Mouse (Mus musculus): Measurements from ENCODE around the gene Olfr902. TPM values are rescaled to one million over a fixed set of nuclear protein-coding genes. Genes with fewer than 3 reads are reported as not detected.

Gene Olfr902
- polyA plus RNA-seq, 1 experiment from 2014 or later = not detected

Other genes with a start within 250 kb of the Olfr902 start
- not detected in 2 replicates for gene Olfr893, start 239.3 kb upstream of the Olfr902 start, polyA plus RNA-seq (2015; fragmentation: Nextera tagmentation; extraction: Ambion mirVana)
- gene Olfr894, start 229.6 kb upstream of the Olfr902 start, polyA plus RNA-seq (2015; fragmentation: Nextera tagmentation; extraction: Ambion mirVana) = not detected in 2 replicates
- gene Olfr143, start 194.9 kb upstream of the Olfr902 start, polyA plus RNA-seq (2015; fragmentation: Nextera tagmentation; extraction: Ambion mirVana) = not detected in 2 replicates
- not detected in 2 replicates for gene Olfr895, start 179.8 kb upstream of the Olfr902 start, polyA plus RNA-seq (2015; fragmentation: Nextera tagmentation; extraction: Ambion mirVana)
- not detected in 2 replicates for gene Olfr896-ps1, start 156.5 kb upstream of the Olfr902 start, polyA plus RNA-seq (2015; fragmentation: Nextera tagmentation; extraction: Ambion mirVana)
- not detected in 2 replicates for gene Olfr25, start 118.6 kb upstream of the Olfr902 start, polyA plus RNA-seq (2015; fragmentation: Nextera tagmentation; extraction: Ambion mirVana)
- gene Olfr898, start 99.2 kb upstream of the Olfr902 start, polyA plus RNA-seq (2015; fragmentation: Nextera tagmentation; extraction: Ambion mirVana) = not detected in 2 replicates
- gene Olfr250, start 80.8 kb upstream of the Olfr902 start, polyA plus RNA-seq (2015; fragmentation: Nextera tagmentation; extraction: Ambion mirVana) = not detected in 2 replicates
- not detected in 2 replicates for gene Olfr251, start 70.6 kb upstream of the Olfr902 start, polyA plus RNA-seq (2015; fragmentation: Nextera tagmentation; extraction: Ambion mirVana)
- not detected in 2 replicates for gene Olfr147, start 46.0 kb upstream of the Olfr902 start, polyA plus RNA-seq (2015; fragmentation: Nextera tagmentation; extraction: Ambion mirVana)
- gene Olfr901, start 18.2 kb upstream of the Olfr902 start, polyA plus RNA-seq (2015; fragmentation: Nextera tagmentation; extraction: Ambion mirVana) = not detected in 2 replicates
- gene Olfr904, start 15.5 kb downstream of the Olfr902 start, polyA plus RNA-seq (2015; fragmentation: Nextera tagmentation; extraction: Ambion mirVana) = not detected in 2 replicates
- gene Olfr905, start 23.5 kb downstream of the Olfr902 start, polyA plus RNA-seq (2015; fragmentation: Nextera tagmentation; extraction: Ambion mirVana) = not detected in 2 replicates
- not detected in 2 replicates for gene Olfr906, start 39.4 kb downstream of the Olfr902 start, polyA plus RNA-seq (2015; fragmentation: Nextera tagmentation; extraction: Ambion mirVana)
- not detected in 2 replicates for gene Olfr907, start 48.1 kb downstream of the Olfr902 start, polyA plus RNA-seq (2015; fragmentation: Nextera tagmentation; extraction: Ambion mirVana)
- gene Olfr911-ps1, start 73.9 kb downstream of the Olfr902 start, polyA plus RNA-seq (2015; fragmentation: Nextera tagmentation; extraction: Ambion mirVana) = not detected in 2 replicates
- not detected in 2 replicates for gene Olfr910, start 90.2 kb downstream of the Olfr902 start, polyA plus RNA-seq (2015; fragmentation: Nextera tagmentation; extraction: Ambion mirVana)
- not detected in 2 replicates for gene Olfr912, start 132.5 kb downstream of the Olfr902 start, polyA plus RNA-seq (2015; fragmentation: Nextera tagmentation; extraction: Ambion mirVana)
- not detected in 2 replicates for gene Olfr913, start 145.1 kb downstream of the Olfr902 start, polyA plus RNA-seq (2015; fragmentation: Nextera tagmentation; extraction: Ambion mirVana)
- gene Olfr914, start 157.4 kb downstream of the Olfr902 start, polyA plus RNA-seq (2015; fragmentation: Nextera tagmentation; extraction: Ambion mirVana) = not detected in 2 replicates
- gene Olfr916, start 212.2 kb downstream of the Olfr902 start, polyA plus RNA-seq (2015; fragmentation: Nextera tagmentation; extraction: Ambion mirVana) = not detected in 2 replicates
- gene Olfr917, start 218.2 kb downstream of the Olfr902 start, polyA plus RNA-seq (2015; fragmentation: Nextera tagmentation; extraction: Ambion mirVana) = not detected in 2 replicates
- gene Olfr918, start 226.9 kb downstream of the Olfr902 start, polyA plus RNA-seq (2015; fragmentation: Nextera tagmentation; extraction: Ambion mirVana) = not detected in 2 replicates

Data from intestine, embryonic 15.5 days (tissue).